Mouse (Mus musculus) liver, postnatal 0 days (tissue): ENCODE results near the gene Pdpn.

ENCODE experiments used
- CTCF ChIP-seq: sonication (generic); IDR thresholded peaks from 2 replicates; pipeline ENCODE4 v1.5.1; 2016; ENCODE audit warnings: antibody characterized with exemption, low read depth
- EP300 ChIP-seq: IDR thresholded peaks from 2 replicates; pipeline ENCODE4 v1.6.1; 2016; ENCODE audit warnings: antibody characterized with exemption, low read depth, mild to moderate bottlenecking

DNA sequence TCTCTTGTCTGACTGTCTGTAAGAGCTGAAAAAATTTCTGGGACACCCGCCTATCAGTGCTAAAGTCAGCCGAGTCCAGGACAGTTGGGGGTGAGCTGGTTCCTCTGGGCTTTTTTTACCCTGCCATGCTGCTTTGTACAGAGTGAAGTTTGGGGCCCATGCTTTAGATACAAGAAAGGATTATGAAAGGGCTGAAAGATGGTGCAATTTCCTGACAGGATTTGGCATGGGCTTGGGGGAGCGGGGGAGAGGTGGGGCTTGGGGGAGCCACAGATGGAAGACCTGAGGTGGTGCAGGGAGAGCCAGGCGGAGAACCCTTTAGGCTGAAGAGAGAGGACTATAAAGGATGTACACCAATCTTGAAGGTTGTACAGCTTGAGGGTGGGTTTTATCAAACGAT, 60.2 kb downstream of the Pdpn start:
- TF ChIP-seq CTCF (no peak), EP300 (no peak)
